Mouse (Mus musculus) liver, embryonic 14.5 days (tissue): ENCODE measurements around the gene Med16. TPM values are rescaled to one million over a fixed set of nuclear protein-coding genes. Genes with fewer than 3 reads are reported as not detected.

ENCODE experiments used
- ATAC-seq: fragments of 200-750 bp; cut with Nextera tagmentation; 2 replicates; pipeline ENCODE4 v1.8.0; 2017; ENCODE audit warnings: moderate number of reproducible peaks, mild to moderate bottlenecking, moderate library complexity; ENCODE audit not compliant: insufficient read depth
- DNase-seq, 3 experiments: peaks; one replicate each; pipeline ENCODE4 v3.0.0-alpha.2; 2012 to 2013; ENCODE audit warnings: low read depth in 3 of 3, low spot score in 3 of 3
- H3K27ac ChIP-seq: fragments of 300-500 bp; sonication (generic); 2 replicates; pipeline ENCODE4 v1.5.1; 2014; ENCODE audit warnings: moderate library complexity, mild to moderate bottlenecking, control low read depth, inconsistent platforms
- H3K27me3 ChIP-seq: fragments of 300-500 bp; sonication (generic); 2 replicates; pipeline ENCODE4 v1.6.1; 2014; ENCODE audit warnings: mild to moderate bottlenecking, low read length, moderate library complexity; ENCODE audit not compliant: control insufficient read depth, insufficient read depth
- H3K36me3 ChIP-seq: fragments of 300-500 bp; sonication (generic); replicated peaks from 2 replicates; pipeline ENCODE4 v1.6.1; 2014; ENCODE audit warnings: low read depth; ENCODE audit not compliant: control insufficient read depth, insufficient read depth
- H3K4me1 ChIP-seq, 2 experiments: fragments of 200-500 bp in 1 of 2; fragments of 300-500 bp in 1 of 2; sonication (generic) in 1 of 2; replicated peaks; 2 replicates each; pipeline ENCODE4 v1.6.1; 2012 to 2014; ENCODE audit warnings: antibody characterized with exemption in 1 of 2, inconsistent platforms in 1 of 2, low read length in 1 of 2; ENCODE audit not compliant: control insufficient read depth in 2 of 2, insufficient read depth in 2 of 2
- H3K4me2 ChIP-seq: fragments of 300-500 bp; sonication (generic); 2 replicates; pipeline ENCODE4 v1.6.1; 2014; ENCODE audit warnings: low read depth, mild to moderate bottlenecking, control low read depth, moderate library complexity
- H3K4me3 ChIP-seq, 2 experiments: fragments of 200-500 bp in 1 of 2; fragments of 300-500 bp in 1 of 2; sonication (generic) in 1 of 2; 2 replicates each; pipeline ENCODE4 v1.5.1; 2012 to 2014; ENCODE audit warnings: low read depth in 2 of 2, low read length in 2 of 2, mild to moderate bottlenecking in 2 of 2, control low read depth in 1 of 2, inconsistent platforms in 1 of 2, moderate library complexity in 1 of 2; ENCODE audit not compliant: insufficient read depth in 1 of 2
- H3K9ac ChIP-seq: fragments of 300-500 bp; sonication (generic); replicated peaks from 2 replicates; pipeline ENCODE4 v1.6.1; 2014; ENCODE audit warnings: mild to moderate bottlenecking, control low read depth, moderate library complexity
- H3K9me3 ChIP-seq: fragments of 300-500 bp; sonication (generic); 2 replicates; pipeline ENCODE4 v1.6.1; 2016; ENCODE audit warnings: low read length, mixed read lengths; ENCODE audit not compliant: control insufficient read depth
- CTCF ChIP-seq: IDR thresholded peaks from 2 replicates; pipeline ENCODE4 v1.5.1; 2016; ENCODE audit warnings: antibody characterized with exemption, low read depth, control low read depth
- EP300 ChIP-seq: IDR thresholded peaks from 2 replicates; pipeline ENCODE4 v1.6.1; 2016; ENCODE audit warnings: antibody characterized with exemption, low read depth
- WGBS: fragments of 180-500 bp; shearing (Covaris S2); extraction: QIAGEN DNeasy Blood & Tissue Kit; methylation state at CpG from one replicate; pipeline ENCODE4 v1.1.7; 2014; ENCODE audit not compliant: insufficient replicate concordance; 5-methylcytosine and 5-hydroxymethylcytosine counted together
- polyA plus RNA-seq, 2 experiments: library from polyadenylated mRNA; depleted of rRNA in 1 of 2; stranded (reverse) in 1 of 2; unstranded in 1 of 2; fragments of >200 nt; fragmentation: Nextera tagmentation in 1 of 2; extraction: Ambion mirVana in 1 of 2; gene quantifications; 2 replicates each; pipeline versions ENCODE4 v1.2.1 to v1.2.3; 2012 to 2014

Gene Med16
- polyA plus RNA-seq, 2 experiments = 10.0 to 13.3 TPM

GRCm38 (mm10) chr10:79928907-79929701 is 20.4 kb upstream of the Med16 start:
- Histone ChIP-seq H3K9me3 (no peaks in the 10 kb centered on the region), H3K4me3 (peak overlapping the region; percentile 19 to 33; a peak in 3 of 4 replicates), H3K36me3 (no peaks in the 10 kb centered on the region; the same call in 1 of the 2 replicates), H3K4me1 (peaks cover 9 to 12% of the 10 kb centered on the region in 2 experiments), H3K9ac (no peak overlapping the region), H3K27ac (no peak overlapping the region), H3K4me2 (peak overlapping the region; percentile 52), H3K27me3 (no peaks in the 10 kb centered on the region)
- DNase-seq = no peak
- TF ChIP-seq EP300 = no peak
- no peak for TF ChIP-seq CTCF
- ATAC-seq = no peak
- WGBS = 28% methylated on average over 9 of the region's 9 CpGs

DNA sequence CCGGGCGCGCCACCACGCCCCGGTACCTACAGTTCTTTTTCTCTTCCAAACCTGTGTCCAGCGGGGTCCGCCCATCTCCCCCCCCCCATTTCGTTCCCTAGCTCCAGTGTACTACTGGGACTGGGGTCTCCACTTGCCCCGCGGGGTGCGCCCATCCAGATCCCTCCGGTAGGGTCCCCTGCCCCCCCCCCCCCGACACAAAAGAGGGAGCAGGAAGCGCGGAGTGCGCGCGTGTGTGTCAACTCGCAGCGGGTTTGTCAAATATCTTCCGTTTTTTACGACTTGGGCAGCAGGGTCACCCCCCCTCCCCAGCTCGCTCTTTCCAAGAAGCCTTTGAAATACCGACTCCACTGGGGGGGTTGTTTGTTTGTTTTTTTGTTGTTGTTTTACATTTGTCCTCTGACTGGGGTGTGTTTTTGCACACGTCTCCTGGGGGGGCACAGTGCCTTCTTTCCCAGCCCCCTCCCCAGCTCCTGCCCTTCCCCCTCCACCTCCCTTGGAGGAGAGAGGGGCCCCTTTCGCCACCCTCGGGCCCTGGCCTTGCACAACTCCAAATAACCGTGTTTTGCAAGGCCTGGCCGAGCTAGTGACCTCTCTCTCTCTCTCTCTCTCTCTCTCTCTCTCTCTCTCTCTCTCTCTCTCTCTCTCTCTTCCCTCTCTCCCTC is 19.4 kb upstream of the Med16 start:
- H3K36me3 ChIP-seq = no peaks in the 10 kb centered on the region; the same call in 1 of the 2 replicates
- H3K9me3 ChIP-seq = no peaks in the 10 kb centered on the region
- peak overlapping the region; percentile 98 for H3K4me2 ChIP-seq
- ATAC-seq = no peak
- no peaks in the 10 kb centered on the region for H3K27me3 ChIP-seq
- no peak for TF ChIP-seq CTCF
- TF ChIP-seq EP300 = no peak
- WGBS = 1% methylated on average over 29 of the region's 29 CpGs
- peaks cover 9 to 12% of the 10 kb centered on the region in 2 experiments for H3K4me1 ChIP-seq
- peak overlapping the region; percentile 78 for H3K9ac ChIP-seq
- H3K4me3 ChIP-seq = peak overlapping the region; percentile 74 to 87
- H3K27ac ChIP-seq = no peak overlapping the region; the same call in none of the 2 replicates
- no peak for DNase-seq

DNA sequence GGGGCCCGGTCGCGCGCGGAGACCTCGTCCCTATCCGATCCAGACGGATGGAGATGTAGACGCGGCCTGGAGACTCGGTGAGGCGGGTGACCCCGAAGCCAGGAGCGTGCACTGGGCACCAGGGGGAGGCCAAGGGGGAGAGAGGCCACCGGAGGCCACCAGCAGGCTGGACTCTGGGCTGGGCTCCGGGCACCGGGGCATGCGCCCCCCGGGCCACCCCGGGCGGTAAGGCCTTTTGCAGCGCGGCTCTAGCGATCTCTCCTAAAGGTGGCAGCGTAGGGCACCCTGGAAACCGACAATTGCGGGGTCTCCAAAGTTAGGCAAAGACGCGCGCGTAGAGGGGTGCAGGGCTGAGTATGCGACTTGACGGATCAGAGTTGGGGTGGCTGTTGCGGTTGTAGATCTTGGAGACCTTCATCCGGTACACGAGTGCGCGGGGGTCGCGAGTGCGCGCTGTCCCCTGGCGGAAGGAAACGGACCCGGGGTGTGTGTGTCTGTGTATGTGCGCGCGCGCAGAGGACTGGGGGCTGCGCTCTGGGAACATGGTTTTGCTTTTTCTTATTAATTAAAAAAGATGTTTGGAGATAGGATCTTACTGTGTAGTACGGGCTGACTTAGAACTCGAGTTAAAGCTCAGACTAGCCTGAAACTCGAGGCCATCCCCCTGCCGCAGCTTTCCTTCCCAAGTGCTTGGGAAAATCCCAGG is 18.8 kb upstream of the Med16 start:
- Histone ChIP-seq H3K4me1 (peaks cover 9 to 12% of the 10 kb centered on the region in 2 experiments), H3K9ac (peak overlapping the region; percentile 78), H3K4me3 (peak overlapping the region; percentile 74 to 87), H3K36me3 (no peaks in the 10 kb centered on the region; the same call in 1 of the 2 replicates), H3K4me2 (peak overlapping the region; percentile 98), H3K27me3 (peaks cover 1% of the 10 kb centered on the region), H3K27ac (peak overlapping the region; percentile 51), H3K9me3 (no peaks in the 10 kb centered on the region)
- under 1% methylated on average over 54 of the region's 54 CpGs for WGBS
- ATAC-seq = peak; percentile 27
- no peak for DNase-seq
- peak; percentile 37 for TF ChIP-seq CTCF
- TF ChIP-seq EP300 = no peak

DNA sequence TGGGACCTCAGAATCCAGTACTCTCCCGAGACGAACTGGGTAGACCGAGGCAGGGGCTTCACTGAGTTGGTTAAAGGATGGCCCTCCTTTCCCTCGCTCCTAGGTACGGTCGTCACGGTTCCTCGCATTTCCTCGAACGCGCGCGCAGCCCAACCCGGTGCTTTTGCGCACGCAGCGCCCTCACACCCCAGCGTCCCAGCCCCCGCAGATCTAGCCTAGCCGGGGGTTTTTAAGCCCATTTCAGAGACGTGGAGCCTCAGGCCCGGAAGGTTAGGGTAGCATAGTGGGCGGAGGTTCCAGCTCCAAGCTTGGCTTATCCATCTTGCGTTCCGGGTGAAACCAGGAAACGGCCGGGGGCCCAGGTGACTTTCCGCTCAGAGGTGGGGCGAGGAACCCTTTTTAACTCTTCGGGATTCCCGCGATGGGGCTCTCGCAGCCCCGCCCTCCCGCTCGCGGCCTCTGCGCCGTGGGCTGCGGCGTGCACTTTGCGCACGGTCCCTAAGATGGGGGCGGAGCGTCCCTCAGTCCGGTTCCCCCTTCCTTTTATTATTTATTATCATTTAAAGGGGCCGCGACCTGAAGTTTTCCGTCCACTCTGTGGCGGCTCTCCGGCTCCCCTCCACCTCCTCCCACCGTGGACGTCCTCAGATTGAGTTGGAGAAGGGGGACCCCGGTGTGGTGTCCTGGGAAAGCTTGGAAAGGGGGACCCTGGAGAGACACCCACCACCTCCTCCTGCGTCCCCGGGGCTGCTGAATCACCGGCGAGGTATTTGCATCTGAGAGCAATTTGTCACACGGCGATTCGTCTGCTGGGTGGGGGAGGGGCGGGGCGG is 18.0 kb upstream of the Med16 start, which contains the start of gene Arid3a:
TSS of gene Arid3a (plus strand) at position 553 of the 833 bp plus-strand sequence.
- WGBS = under 1% methylated on average over 63 of the region's 63 CpGs
- Histone ChIP-seq H3K4me2 (peak within 1 kb of the TSS; percentile 98), H3K9me3 (no peaks in the 10 kb centered on the region), H3K27ac (peak within 1 kb of the TSS; percentile 58), H3K4me3 (peak within 1 kb of the TSS; percentile 74 to 87), H3K4me1 (peaks cover 9 to 12% of the 10 kb centered on the region in 2 experiments), H3K36me3 (no peaks in the 10 kb centered on the region), H3K27me3 (peaks cover 9% of the 10 kb centered on the region), H3K9ac (peak within 1 kb of the TSS; percentile 78)
- ATAC-seq = peak; percentile 78
- TF ChIP-seq EP300 (0 out of 2 replicates have a peak, but pooled peaks have one; percentile 23), CTCF (peak; percentile 5; the same call in 1 of the 2 replicates)
- peak; percentile 77 to 82 (median 77) for DNase-seq
